Mouse (Mus musculus) lung, embryonic 16.5 days (tissue): ENCODE data around the gene Commd8. TPM values are rescaled to one million over a fixed set of nuclear protein-coding genes. Genes with fewer than 3 reads are reported as not detected.
"Not testable (repeated sequence)": the region's sequence is repeated elsewhere in the genome, so short reads cannot be mapped to it uniquely, and the experiment has no call there.

Experiments used
- ATAC-seq: fragments of 200-750 bp; cut with Nextera tagmentation; 2 replicates; pipeline ENCODE4 v1.8.0; 2017; ENCODE audit warnings: low read depth, mild to moderate bottlenecking, moderate library complexity
- H3K27ac ChIP-seq: fragments of 300-500 bp; sonication (generic); 2 replicates; pipeline ENCODE4 v1.5.1; 2014; ENCODE audit warnings: mild to moderate bottlenecking, control low read depth, low read length
- H3K27me3 ChIP-seq: fragments of 300-500 bp; sonication (generic); 2 replicates; pipeline ENCODE4 v1.6.1; 2014; ENCODE audit warnings: low read depth, low read length, mixed read lengths; ENCODE audit not compliant: control insufficient read depth, insufficient read depth
- H3K36me3 ChIP-seq: fragments of 300-500 bp; sonication (generic); 2 replicates; pipeline ENCODE4 v1.6.1; 2014; ENCODE audit warnings: low read length; ENCODE audit not compliant: control insufficient read depth, insufficient read depth
- H3K4me1 ChIP-seq: fragments of 300-500 bp; sonication (generic); replicated peaks from 2 replicates; pipeline ENCODE4 v1.6.1; 2014; ENCODE audit warnings: low read length, mixed read lengths; ENCODE audit not compliant: control insufficient read depth, insufficient read depth
- H3K4me2 ChIP-seq: fragments of 300-500 bp; sonication (generic); 2 replicates; pipeline ENCODE4 v1.6.1; 2014; ENCODE audit warnings: low read depth, low read length, control low read depth
- H3K4me3 ChIP-seq: fragments of 300-500 bp; sonication (generic); 2 replicates; pipeline ENCODE4 v1.5.1; 2014; ENCODE audit warnings: mild to moderate bottlenecking, low read length, control low read depth
- H3K9ac ChIP-seq: fragments of 300-500 bp; sonication (generic); 2 replicates; pipeline ENCODE4 v1.6.1; 2014; ENCODE audit warnings: low read length, control low read depth
- H3K9me3 ChIP-seq: fragments of 300-500 bp; sonication (generic); 2 replicates; pipeline ENCODE4 v1.6.1; 2016; ENCODE audit warnings: low read length; ENCODE audit not compliant: control insufficient read depth
- WGBS: fragments of 180-500 bp; shearing (Covaris S2); extraction: QIAGEN DNeasy Blood & Tissue Kit; methylation state at CpG from one replicate; pipeline ENCODE4 v1.1.7; 2014; 5-methylcytosine and 5-hydroxymethylcytosine counted together
- polyA plus RNA-seq: library from polyadenylated mRNA; unstranded; fragments of >200 nt; fragmentation: Nextera tagmentation; extraction: Ambion mirVana; gene quantifications from 2 replicates; pipeline ENCODE4 v1.2.1, GENCODE M21; 2015

The Commd8 gene
- polyA plus RNA-seq, 1 experiment from 2014 or later, result 132 TPM

DNA sequence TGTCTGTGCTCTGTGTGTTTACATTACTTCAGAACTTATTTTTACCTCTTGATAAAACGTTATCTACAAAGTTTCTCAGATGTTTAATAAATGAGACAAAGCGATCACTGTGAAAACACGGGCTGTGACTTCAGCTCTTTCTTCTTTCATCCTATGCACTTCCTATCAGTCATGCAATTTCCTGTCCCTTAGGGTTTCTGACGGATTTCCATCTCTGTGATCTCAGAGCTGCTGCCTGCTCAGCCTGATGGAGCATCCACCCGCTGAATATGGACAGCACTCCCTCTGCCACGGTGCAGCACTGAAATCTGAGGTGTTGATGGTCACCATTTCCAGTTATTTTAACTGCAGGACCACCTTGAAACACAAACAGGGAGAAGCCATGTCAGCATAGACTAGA lies 8.5 kb downstream of the Commd8 start:
- Histone ChIP-seq H3K9me3 (no peaks in the 10 kb centered on the region), H3K27me3 (no peaks in the 10 kb centered on the region), H3K4me2 (no peak overlapping the region), H3K27ac (no peak overlapping the region), H3K4me1 (no peaks in the 10 kb centered on the region), H3K36me3 (peaks cover 37% of the 10 kb centered on the region), H3K9ac (no peak overlapping the region), H3K4me3 (no peak overlapping the region)
- no peak for ATAC-seq
- WGBS, result 40% methylated on average over 6 of the region's 6 CpGs

DNA sequence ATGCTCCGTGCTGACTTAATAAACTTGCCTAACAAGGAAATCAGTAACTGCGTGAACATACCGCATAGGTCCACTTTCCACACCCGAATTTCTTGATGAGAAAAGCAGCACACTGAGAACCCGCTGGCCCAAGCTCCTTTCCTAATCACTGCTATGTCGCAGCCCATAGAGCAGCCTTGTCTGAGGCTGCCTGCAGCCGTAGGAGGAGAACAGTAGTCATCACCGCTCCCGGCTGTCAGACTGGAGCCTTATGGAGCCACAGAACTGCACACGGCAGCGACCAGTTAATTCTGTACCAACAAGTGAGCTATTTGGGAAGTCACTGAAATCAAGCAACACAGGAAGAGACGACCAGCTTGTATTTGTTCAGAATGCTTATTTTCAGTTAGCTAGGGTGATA lies 9.3 kb downstream of the Commd8 start:
- Histone ChIP-seq H3K9me3 (no peaks in the 10 kb centered on the region), H3K4me2 (no peak overlapping the region), H3K4me1 (no peaks in the 10 kb centered on the region), H3K4me3 (no peak overlapping the region), H3K36me3 (peaks cover 37% of the 10 kb centered on the region), H3K27ac (no peak overlapping the region), H3K27me3 (no peaks in the 10 kb centered on the region), H3K9ac (no peak overlapping the region)
- WGBS, result 80% methylated on average over 12 of the region's 12 CpGs
- no peak for ATAC-seq

DNA sequence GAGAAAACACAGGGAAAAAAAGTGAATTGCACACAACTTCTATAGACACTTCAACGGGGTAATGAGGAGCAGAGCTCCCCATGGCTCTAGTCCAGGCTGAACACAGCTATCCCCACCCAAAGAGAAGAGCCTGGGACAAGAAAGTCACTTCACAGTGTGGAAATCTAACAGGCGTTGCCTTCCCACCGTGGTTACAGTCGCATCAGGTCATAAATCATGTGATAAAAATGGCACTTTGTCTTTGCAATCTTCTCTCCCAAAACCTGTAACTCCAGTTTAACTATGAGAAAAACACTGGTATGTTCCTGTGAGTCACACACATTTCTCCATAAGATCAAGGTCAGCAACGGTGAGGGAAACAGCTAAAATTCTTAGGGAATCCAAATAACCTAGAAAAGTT lies 11.4 kb downstream of the Commd8 start:
- Histone ChIP-seq H3K27me3 (no peaks in the 10 kb centered on the region), H3K27ac (no peak overlapping the region), H3K36me3 (peaks cover 35% of the 10 kb centered on the region), H3K9me3 (no peaks in the 10 kb centered on the region), H3K9ac (no peak overlapping the region), H3K4me2 (no peak overlapping the region), H3K4me1 (no peaks in the 10 kb centered on the region), H3K4me3 (no peak overlapping the region)
- ATAC-seq, result no peak
- 71% methylated on average over 5 of the region's 5 CpGs for WGBS

DNA sequence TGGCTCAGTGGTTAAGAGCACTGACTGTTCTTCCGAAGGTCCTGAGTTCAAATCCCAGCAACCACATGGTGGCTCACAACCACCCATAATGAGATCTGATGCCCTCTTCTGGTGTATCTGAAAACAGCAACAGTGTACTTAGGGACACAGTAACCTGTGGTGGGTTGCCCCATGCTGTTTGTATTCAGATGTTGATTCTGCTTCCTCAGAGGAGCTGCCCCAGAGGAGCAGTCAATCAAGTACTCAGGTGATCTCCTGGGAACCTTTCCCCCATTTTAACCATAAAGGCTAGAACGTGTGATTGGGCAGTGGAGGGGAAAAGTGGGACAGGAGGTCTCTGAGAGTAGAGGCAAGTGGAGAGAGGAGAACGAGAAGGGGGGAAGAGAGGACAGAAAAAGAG lies 12.3 kb downstream of the Commd8 start:
- not testable (repeated sequence) for ATAC-seq, H3K4me1 ChIP-seq, H3K9me3 ChIP-seq, H3K4me3 ChIP-seq, H3K27me3 ChIP-seq, H3K27ac ChIP-seq, H3K9ac ChIP-seq, H3K4me2 ChIP-seq
- peaks cover 27% of the 10 kb centered on the region for H3K36me3 ChIP-seq
- 78% methylated on average over 3 of the region's 3 CpGs for WGBS

DNA sequence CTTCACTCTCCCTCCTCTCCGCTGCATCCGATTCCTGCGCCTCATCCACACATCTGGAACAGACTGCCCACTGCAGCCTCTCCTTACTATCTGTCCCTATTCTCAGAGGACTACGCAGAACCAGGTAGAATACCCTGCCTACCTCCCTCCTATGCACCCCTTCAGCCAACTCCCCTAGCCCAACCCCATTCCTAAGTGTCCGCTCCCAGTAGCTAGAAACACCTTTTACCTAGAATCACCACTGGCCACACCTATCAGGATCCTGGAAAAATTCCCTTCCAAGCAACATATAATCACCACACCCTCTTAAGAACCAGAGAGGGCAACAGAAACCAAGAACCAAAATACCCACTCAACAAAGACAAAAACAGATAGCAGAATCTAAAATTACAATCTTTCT lies 17.1 kb downstream of the Commd8 start:
- Histone ChIP-seq H3K4me2 (no peak overlapping the region), H3K4me1 (no peaks in the 10 kb centered on the region), H3K4me3 (no peak overlapping the region), H3K9me3 (no peaks in the 10 kb centered on the region), H3K27ac (no peak overlapping the region), H3K27me3 (no peaks in the 10 kb centered on the region), H3K36me3 (peaks cover 3% of the 10 kb centered on the region; the same call in 1 of the 2 replicates), H3K9ac (no peak overlapping the region)
- WGBS, result 95% methylated on average over 5 of the region's 5 CpGs
- no peak for ATAC-seq

DNA sequence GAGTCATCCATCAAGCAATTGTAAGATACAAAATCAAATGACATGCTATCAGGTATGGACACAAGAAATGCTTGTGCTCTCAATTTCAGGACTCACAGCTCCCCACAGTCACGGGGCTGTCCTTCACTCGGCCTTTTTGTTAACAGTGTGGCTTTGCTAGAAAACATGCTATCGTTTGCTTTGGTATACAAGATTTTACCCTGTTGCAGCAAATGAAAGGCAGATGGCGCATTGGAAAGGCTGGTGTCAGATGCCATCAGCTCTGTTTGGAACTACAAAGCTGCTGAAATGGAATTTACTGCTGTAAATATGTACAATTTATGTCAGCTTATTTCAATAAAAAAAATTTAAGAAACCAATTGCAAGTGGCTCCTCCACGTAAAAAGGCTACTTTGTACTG lies 19.3 kb downstream of the Commd8 start:
- H3K9ac ChIP-seq, result no peak overlapping the region
- H3K4me2 ChIP-seq, result no peak overlapping the region
- no peaks in the 10 kb centered on the region for H3K9me3 ChIP-seq
- no peaks in the 10 kb centered on the region for H3K36me3 ChIP-seq
- H3K27me3 ChIP-seq, result no peaks in the 10 kb centered on the region
- H3K27ac ChIP-seq, result no peak overlapping the region
- no peak overlapping the region for H3K4me3 ChIP-seq
- no peaks in the 10 kb centered on the region for H3K4me1 ChIP-seq
- ATAC-seq, result no peak
- WGBS, result 73% methylated on average over 5 of the region's 5 CpGs

DNA sequence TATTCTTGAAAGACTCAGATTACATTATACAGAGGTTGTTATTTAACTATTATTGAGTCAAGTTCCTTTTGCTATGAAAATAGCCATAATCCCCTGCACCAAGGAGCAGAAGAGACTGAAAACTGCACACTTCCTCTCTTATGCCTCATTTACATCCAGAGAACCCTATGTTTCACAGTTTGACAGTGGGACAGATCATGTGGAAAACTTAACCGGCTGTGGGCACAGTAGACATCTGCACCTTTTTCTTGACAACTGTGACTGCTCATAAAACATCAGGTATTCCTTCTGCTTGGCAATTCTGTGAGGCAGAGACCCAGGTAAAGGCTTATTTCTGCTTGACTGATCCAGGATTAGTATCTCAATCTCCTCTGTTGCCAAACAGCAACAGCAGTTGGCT lies 28.4 kb downstream of the Commd8 start:
- H3K4me1 ChIP-seq, result no peaks in the 10 kb centered on the region
- H3K9ac ChIP-seq, result no peak overlapping the region
- H3K9me3 ChIP-seq, result no peaks in the 10 kb centered on the region
- no peak overlapping the region for H3K4me2 ChIP-seq
- H3K4me3 ChIP-seq, result no peak overlapping the region
- H3K27me3 ChIP-seq, result no peaks in the 10 kb centered on the region
- no peak for ATAC-seq
- 74% methylated on average over 1 of the region's 1 CpGs for WGBS
- no peaks in the 10 kb centered on the region for H3K36me3 ChIP-seq
- H3K27ac ChIP-seq, result no peak overlapping the region

DNA sequence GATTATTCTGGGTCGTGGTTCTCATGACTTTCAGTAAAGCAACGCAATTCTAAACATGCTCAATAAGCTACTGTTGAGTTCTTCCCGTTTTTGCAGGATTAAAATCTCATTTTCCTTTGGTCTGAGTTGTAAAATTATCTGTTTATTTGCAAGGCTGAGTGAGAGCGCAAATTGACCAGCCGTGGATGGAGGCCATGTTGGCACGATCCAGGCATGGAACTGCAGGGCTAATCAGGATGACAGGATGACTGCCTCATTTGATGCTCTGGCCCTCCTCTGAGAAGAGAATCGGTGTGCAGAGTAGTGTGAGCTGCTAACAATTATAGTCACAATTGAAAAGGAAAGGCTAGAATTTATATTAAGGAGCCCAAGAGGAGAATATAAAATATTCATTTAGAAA lies 29.7 kb downstream of the Commd8 start:
- H3K4me3 ChIP-seq, result no peak overlapping the region
- H3K4me2 ChIP-seq, result no peak overlapping the region
- no peaks in the 10 kb centered on the region for H3K27me3 ChIP-seq
- WGBS, result 80% methylated on average over 7 of the region's 7 CpGs
- ATAC-seq, result no peak
- no peaks in the 10 kb centered on the region for H3K9me3 ChIP-seq
- no peaks in the 10 kb centered on the region for H3K4me1 ChIP-seq
- H3K9ac ChIP-seq, result no peak overlapping the region
- no peak overlapping the region for H3K27ac ChIP-seq
- H3K36me3 ChIP-seq, result no peaks in the 10 kb centered on the region

DNA sequence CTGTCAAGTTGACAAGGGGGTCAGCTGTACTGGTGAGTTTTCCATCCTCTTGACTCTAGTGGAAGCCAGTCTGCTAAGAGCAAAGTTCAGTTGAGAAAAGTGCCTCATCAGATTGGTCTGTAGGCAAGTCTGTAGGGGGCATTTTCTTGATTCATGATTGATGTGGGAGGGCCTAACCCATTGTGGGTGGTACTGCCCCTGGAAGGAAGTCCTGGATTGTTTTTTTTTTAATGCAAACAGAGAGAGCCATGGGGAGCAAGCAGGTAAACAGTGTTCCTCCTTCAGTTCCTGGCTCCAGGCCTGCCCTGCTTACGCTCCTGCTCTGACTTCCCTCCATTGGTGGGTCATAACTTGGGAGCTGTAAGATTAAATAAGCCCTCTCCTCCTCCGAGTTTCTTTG lies 34.1 kb downstream of the Commd8 start:
- Histone ChIP-seq H3K9ac (no peak overlapping the region), H3K27me3 (no peaks in the 10 kb centered on the region), H3K4me1 (no peaks in the 10 kb centered on the region), H3K27ac (no peak overlapping the region), H3K4me2 (no peak overlapping the region), H3K36me3 (no peaks in the 10 kb centered on the region), H3K4me3 (no peak overlapping the region), H3K9me3 (no peaks in the 10 kb centered on the region)
- no peak for ATAC-seq
- WGBS, result 44% methylated on average over 2 of the region's 2 CpGs

DNA sequence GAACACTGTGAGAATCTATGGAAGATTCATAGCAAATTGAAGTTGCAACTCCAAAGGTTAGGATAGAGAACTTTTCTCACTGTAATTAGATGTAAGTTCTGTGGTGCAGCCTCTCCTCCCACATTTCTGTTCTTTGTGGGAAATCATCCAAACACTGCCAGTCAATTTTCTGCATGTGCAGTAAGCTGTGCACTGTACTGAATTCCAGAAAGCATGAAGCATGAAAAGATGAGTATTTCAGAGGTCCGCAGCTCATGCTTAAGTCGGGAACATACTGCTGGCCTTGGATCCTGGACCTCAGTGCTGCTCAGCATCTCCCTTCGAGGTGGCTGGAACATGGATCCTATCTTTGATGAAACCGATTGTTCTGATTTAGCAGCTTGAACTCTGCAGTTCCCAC lies 41.3 kb downstream of the Commd8 start:
- Histone ChIP-seq H3K4me2 (no peak overlapping the region), H3K9ac (no peak overlapping the region), H3K4me1 (no peaks in the 10 kb centered on the region), H3K36me3 (no peaks in the 10 kb centered on the region), H3K27me3 (no peaks in the 10 kb centered on the region), H3K9me3 (no peaks in the 10 kb centered on the region), H3K27ac (no peak overlapping the region), H3K4me3 (no peak overlapping the region)
- WGBS, result 82% methylated on average over 4 of the region's 4 CpGs
- ATAC-seq, result no peak
